In the genomic region with DNA sequence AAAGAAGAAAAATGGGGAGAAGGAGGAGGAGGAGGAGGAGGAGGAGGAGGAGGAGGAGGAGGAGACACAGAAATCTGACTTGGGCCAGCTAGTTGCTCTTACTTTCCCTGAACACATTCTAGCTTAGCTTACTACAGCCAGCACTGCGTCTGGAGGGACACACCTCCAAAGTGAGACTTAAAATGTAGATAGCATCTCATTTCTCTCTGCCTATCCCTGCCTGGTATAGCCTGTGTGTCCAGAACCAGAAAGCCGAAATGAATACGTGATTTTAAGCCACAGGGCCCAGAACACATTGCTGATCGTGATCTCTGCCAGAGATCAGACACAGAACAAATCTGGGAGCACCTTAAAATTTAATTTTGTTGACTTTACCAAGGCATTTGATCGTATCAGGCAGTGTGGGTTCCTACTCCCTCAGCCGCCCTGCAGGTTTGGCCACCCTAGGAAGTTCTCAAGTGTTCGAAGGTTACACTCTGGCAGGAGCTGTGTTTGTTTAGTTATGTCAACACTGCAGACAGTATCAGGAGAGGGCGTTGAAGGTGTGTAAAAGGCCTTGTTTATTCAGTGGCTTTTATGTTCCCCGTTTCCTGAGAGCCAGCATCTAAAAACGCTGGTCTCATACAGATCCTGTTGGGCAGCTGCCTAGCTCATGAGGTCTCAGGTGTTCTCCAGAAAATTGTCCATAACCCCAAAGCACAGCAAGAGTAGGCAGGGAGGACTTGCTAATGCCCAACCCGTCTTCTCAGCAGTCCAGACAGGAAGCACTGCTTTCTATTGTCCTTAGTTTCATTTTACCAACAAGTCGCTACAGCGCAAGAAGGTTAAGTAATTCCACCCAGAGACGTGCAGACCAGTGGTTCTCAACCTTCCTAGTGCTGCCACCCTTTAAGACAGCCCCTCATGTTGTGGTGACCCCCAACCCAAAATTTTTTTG, we compare ENCODE assay signal across 10 mouse cellular contexts. TPM values are rescaled to one million over a fixed set of nuclear protein-coding genes. Genes with fewer than 3 reads are reported as not detected.
DNase-seq lines count a peak whose midpoint lies in the region; ATAC-seq and TF ChIP-seq lines count a peak whose summit lies in the region.
"Had no signal": no experiment of that assay in that cellular context is flagged by ENCODE, and none has a peak within 500 bp of the region (broad histone marks: within the 10 kb centered on the region; RNA-seq: fewer than 3 reads in every experiment).

No protein-coding gene starts in this region.

- H3K9ac ChIP-seq in heart, embryonic 15.5 days: no peak overlapping the region
- H3K9ac ChIP-seq in intestine, embryonic 16.5 days (ENCODE audit: low read depth, low read length): peak overlapping the region; percentile 27; the same call in 1 of the 2 replicates
- 0 out of 2 replicates have a peak overlapping the region, but pooled peaks have one; percentile 31 for H3K9ac ChIP-seq in stomach, postnatal 0 days (ENCODE audit: low read length)
- no peak overlapping the region for H3K9ac ChIP-seq in hindbrain, embryonic 12.5 days
- H3K9ac ChIP-seq: embryonic facial prominence, embryonic 12.5 days had no signal

- no peak for TF ChIP-seq POLR2A in lung, adult 2 months (IDR thresholded peaks at IDR 0.05; ENCODE audit: borderline replicate concordance, extremely low read depth, low read depth, low read length)

- H3K9me3 ChIP-seq in heart, embryonic 15.5 days (replicated peaks): no peaks in the 10 kb centered on the region
- no peaks in the 10 kb centered on the region for H3K9me3 ChIP-seq in intestine, embryonic 16.5 days (ENCODE audit: control insufficient read depth, low read length)
- no peaks in the 10 kb centered on the region for H3K9me3 ChIP-seq in stomach, postnatal 0 days (ENCODE audit: control insufficient read depth, low read length)
- no peaks in the 10 kb centered on the region for H3K9me3 ChIP-seq in hindbrain, embryonic 12.5 days (replicated peaks)
- H3K9me3 ChIP-seq: embryonic facial prominence, embryonic 12.5 days had no signal

- 40% methylated on average over 14 of the region's 14 CpGs for WGBS in heart, embryonic 15.5 days
- 33% methylated on average over 14 of the region's 14 CpGs for WGBS in intestine, embryonic 16.5 days
- 26% methylated on average over 14 of the region's 14 CpGs for whole genome bisulfite sequencing in lung, adult 2 months
- WGBS in stomach, postnatal 0 days: 31% methylated on average over 14 of the region's 14 CpGs
- WGBS in hindbrain, embryonic 12.5 days: 73% methylated on average over 14 of the region's 14 CpGs

- no peak for DNase-seq in heart, adult 18-20 months
- DNase-seq in lung, adult 2 months: peak; percentile 60
- DNase-seq in stomach, postnatal 0 days (ENCODE audit: low spot score): peak; percentile 82
- no peak for DNase-seq in layer of hippocampus, adult 9-11 months
- DNase-seq in cerebellum, postnatal 14 days: no peak

- no peaks in the 10 kb centered on the region for H3K27me3 ChIP-seq in heart, embryonic 15.5 days
- no peaks in the 10 kb centered on the region for H3K27me3 ChIP-seq in intestine, embryonic 16.5 days (replicated peaks; ENCODE audit: control insufficient read depth, insufficient read depth, low read length)
- H3K27me3 ChIP-seq in stomach, postnatal 0 days (ENCODE audit: control insufficient read depth, insufficient read depth, low read length): no peaks in the 10 kb centered on the region
- H3K27me3 ChIP-seq in hindbrain, embryonic 12.5 days: no peaks in the 10 kb centered on the region
- H3K27me3 ChIP-seq: CH12.LX; embryonic facial prominence, embryonic 12.5 days had no signal

- ATAC-seq in heart, embryonic 15.5 days (replicated peaks; ENCODE audit: insufficient number of reproducible peaks, insufficient read depth, low FRiP score, low read depth): peak; percentile 58; the same call in 1 of the 2 replicates
- ATAC-seq in intestine, embryonic 16.5 days: peak; percentile 99
- peak; percentile 98 for ATAC-seq in stomach, postnatal 0 days (ENCODE audit: low FRiP score, low TSS enrichment)
- no peak for ATAC-seq in hindbrain, embryonic 12.5 days (ENCODE audit: low FRiP score)

- H3K36me3 ChIP-seq in heart, embryonic 15.5 days: no peaks in the 10 kb centered on the region
- no peaks in the 10 kb centered on the region for H3K36me3 ChIP-seq in intestine, embryonic 16.5 days (ENCODE audit: control insufficient read depth, insufficient read depth, low read length)
- no peaks in the 10 kb centered on the region for H3K36me3 ChIP-seq in stomach, postnatal 0 days (ENCODE audit: control insufficient read depth, insufficient read depth, low read length)
- no peaks in the 10 kb centered on the region for H3K36me3 ChIP-seq in hindbrain, embryonic 12.5 days
- H3K36me3 ChIP-seq: embryonic facial prominence, embryonic 12.5 days had no signal

- TF ChIP-seq CTCF in lung, adult 2 months (IDR thresholded peaks at IDR 0.05; ENCODE audit: insufficient read depth, low read length): no peak
- TF ChIP-seq CTCF in stomach, postnatal 0 days (IDR thresholded peaks at IDR 0.05; ENCODE audit: low read depth): no peak

- H3K4me1 ChIP-seq in heart, embryonic 15.5 days (replicated peaks): no peaks in the 10 kb centered on the region
- no peaks in the 10 kb centered on the region for H3K4me1 ChIP-seq in intestine, embryonic 16.5 days (ENCODE audit: control insufficient read depth, insufficient read depth, low read length)
- H3K4me1 ChIP-seq in lung, adult 2 months (ENCODE audit: control insufficient read depth, insufficient read depth, low read length): peaks cover 4% of the 10 kb centered on the region; the same call in 1 of the 2 replicates
- no peaks in the 10 kb centered on the region for H3K4me1 ChIP-seq in stomach, postnatal 0 days (replicated peaks; ENCODE audit: control insufficient read depth, insufficient read depth)
- H3K4me1 ChIP-seq in hindbrain, embryonic 12.5 days: no peaks in the 10 kb centered on the region
- H3K4me1 ChIP-seq: embryonic facial prominence, embryonic 12.5 days had no signal

- no peak overlapping the region for H3K27ac ChIP-seq in heart, embryonic 15.5 days
- peak overlapping the region; percentile 92 for H3K27ac ChIP-seq in intestine, embryonic 16.5 days (ENCODE audit: low read length)
- peak overlapping the region; percentile 85 for H3K27ac ChIP-seq in stomach, postnatal 0 days (replicated peaks)
- no peak overlapping the region for H3K27ac ChIP-seq in hindbrain, embryonic 12.5 days
- H3K27ac ChIP-seq: embryonic facial prominence, embryonic 12.5 days had no signal

- peak; percentile 89 for TF ChIP-seq EP300 in stomach, postnatal 0 days (optimal IDR thresholded peaks at IDR 0.05)

- H3K4me3 ChIP-seq in heart, embryonic 15.5 days: no peak overlapping the region
- H3K4me3 ChIP-seq in intestine, embryonic 16.5 days (ENCODE audit: low read length): peak overlapping the region; percentile 32
- H3K4me3 ChIP-seq in lung, adult 2 months (replicated peaks; ENCODE audit: extremely low read depth, low read depth, low read length): no peak overlapping the region
- peak overlapping the region; percentile 8; the same call in 1 of the 2 replicates for H3K4me3 ChIP-seq in stomach, postnatal 0 days (ENCODE audit: low read depth, low read length)
- no peak overlapping the region for H3K4me3 ChIP-seq in hindbrain, embryonic 12.5 days
- H3K4me3 ChIP-seq: embryonic facial prominence, embryonic 12.5 days had no signal

- 0 out of 2 replicates have a peak overlapping the region, but pooled peaks have one; percentile 0 for H3K4me2 ChIP-seq in heart, embryonic 15.5 days
- H3K4me2 ChIP-seq in intestine, embryonic 16.5 days (ENCODE audit: low read depth, low read length): peak overlapping the region; percentile 44
- H3K4me2 ChIP-seq in stomach, postnatal 0 days (replicated peaks; ENCODE audit: low read depth): peak overlapping the region; percentile 38
- H3K4me2 ChIP-seq in hindbrain, embryonic 12.5 days (replicated peaks): no peak overlapping the region
- H3K4me2 ChIP-seq: embryonic facial prominence, embryonic 12.5 days had no signal

RNA-seq across cellular contexts. Expression of a gene that starts 27.3 kb away (rescaled TPM):
- 22.8 and 24.1 TPM in 2 replicates for polyA plus RNA-seq in heart, embryonic 15.5 days (2015; fragmentation: Nextera tagmentation; extraction: Ambion mirVana)
- 1 to 10 TPM; 8.1 to 9.0 TPM for total RNA-seq in heart, adult 18-20 months (2021)
- 23.9 and 25.2 TPM in 2 replicates for polyA plus RNA-seq in intestine, embryonic 16.5 days (2015; fragmentation: Nextera tagmentation; extraction: Ambion mirVana)
- polyA plus RNA-seq in lung, adult 2 months (2012; rRNA removed): 11.5 and 14.2 TPM in 2 replicates
- 17.1 and 18.0 TPM in 2 replicates for polyA plus RNA-seq in stomach, postnatal 0 days (2015; fragmentation: Nextera tagmentation; extraction: Ambion mirVana)
- polyA plus RNA-seq in hindbrain, embryonic 12.5 days (2016; fragmentation: Nextera tagmentation; extraction: Ambion mirVana): 13.4 and 15.0 TPM in 2 replicates
- total RNA-seq: CH12.LX had no signal

RNA-seq across cellular contexts. Expression of a gene that starts 45.6 kb away (rescaled TPM):
- polyA plus RNA-seq in heart, embryonic 15.5 days (2015; fragmentation: Nextera tagmentation; extraction: Ambion mirVana): 0.86 and 1.2 TPM in 2 replicates
- not detected for total RNA-seq in heart, adult 18-20 months (2021)
- 0.23 and 0.44 TPM in 2 replicates for polyA plus RNA-seq in intestine, embryonic 16.5 days (2015; fragmentation: Nextera tagmentation; extraction: Ambion mirVana)
- 0.55 and 1.3 TPM in 2 replicates for polyA plus RNA-seq in lung, adult 2 months (2012; rRNA removed)
- polyA plus RNA-seq in stomach, postnatal 0 days (2015; fragmentation: Nextera tagmentation; extraction: Ambion mirVana): 0.58 and 0.59 TPM in 2 replicates
- 0.49 and 0.77 TPM in 2 replicates for polyA plus RNA-seq in hindbrain, embryonic 12.5 days (2016; fragmentation: Nextera tagmentation; extraction: Ambion mirVana)

RNA-seq across cellular contexts. Expression of a gene that starts 55.0 kb away (rescaled TPM):
- polyA plus RNA-seq in heart, embryonic 15.5 days (2015; fragmentation: Nextera tagmentation; extraction: Ambion mirVana): 0.31 and 0.93 TPM in 2 replicates
- under 1 TPM; 0.10 to 0.41 TPM for total RNA-seq in heart, adult 18-20 months (2021)
- 2.8 and 3.6 TPM in 2 replicates for polyA plus RNA-seq in intestine, embryonic 16.5 days (2015; fragmentation: Nextera tagmentation; extraction: Ambion mirVana)
- polyA plus RNA-seq in lung, adult 2 months (2012; rRNA removed): 3.4 and 4.8 TPM in 2 replicates
- 5.4 and 6.5 TPM in 2 replicates for polyA plus RNA-seq in stomach, postnatal 0 days (2015; fragmentation: Nextera tagmentation; extraction: Ambion mirVana)
- 0.49 and 0.76 TPM in 2 replicates for polyA plus RNA-seq in hindbrain, embryonic 12.5 days (2016; fragmentation: Nextera tagmentation; extraction: Ambion mirVana)
- total RNA-seq: CH12.LX had no signal

Comparison
In these comparisons a context has a peak if more than half of its experiments do, and no peak if none do; other contexts are left out.
1. H3K27ac ChIP-seq: peak in intestine, embryonic 16.5 days (single experiment) and stomach, postnatal 0 days (single experiment); none in heart, embryonic 15.5 days (single experiment) and hindbrain, embryonic 12.5 days (single experiment).
2. H3K4me3 ChIP-seq: peak in intestine, embryonic 16.5 days (single experiment) and stomach, postnatal 0 days (single experiment); none in heart, embryonic 15.5 days (single experiment), lung, adult 2 months (single experiment) and hindbrain, embryonic 12.5 days (single experiment).
3. H3K9ac ChIP-seq: peak in intestine, embryonic 16.5 days (single experiment) and stomach, postnatal 0 days (single experiment); none in heart, embryonic 15.5 days (single experiment) and hindbrain, embryonic 12.5 days (single experiment).
4. DNase-seq: peak in lung, adult 2 months (single experiment) and stomach, postnatal 0 days (single experiment); none in heart, adult 18-20 months (0 of 2), layer of hippocampus, adult 9-11 months (single experiment) and cerebellum, postnatal 14 days (0 of 2).